Mouse (Mus musculus) ZHBTc4 (cell line): ENCODE measurements around the gene Aldh3a2.

ENCODE experiments used
- DNase-seq: peaks from one replicate; pipeline ENCODE4 v3.0.0-alpha.2; 2011; ENCODE audit warnings: low read depth, low spot score

Gene Aldh3a2

DNA sequence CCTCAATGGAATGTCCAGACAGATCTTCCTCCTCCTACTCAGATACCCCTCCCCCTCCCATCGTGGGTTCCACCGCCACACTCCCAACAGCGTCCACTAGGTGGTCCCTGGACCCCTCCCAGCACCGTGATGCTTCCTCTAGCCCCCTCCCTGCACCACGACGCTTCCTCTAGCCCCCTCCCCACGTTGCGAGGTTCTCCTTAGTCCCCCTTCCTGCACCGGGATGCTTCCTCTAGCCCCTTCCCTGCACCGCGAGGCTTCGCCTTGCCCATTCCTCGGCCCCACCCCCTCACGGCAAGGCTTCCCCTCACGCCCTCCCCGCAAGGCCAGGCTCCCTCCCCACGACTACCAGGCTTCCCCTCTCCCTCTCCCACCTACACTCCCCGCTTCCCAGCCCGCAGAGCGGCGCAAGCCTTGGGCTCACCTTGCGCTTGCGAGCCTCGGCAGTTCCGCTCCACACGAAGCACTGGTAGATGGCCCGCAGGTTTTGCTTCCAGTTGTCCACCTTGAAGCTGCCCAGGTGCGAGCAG lies 92.9 kb downstream of the Aldh3a2 start:
- DNase-seq, result peak; percentile 86

DNA sequence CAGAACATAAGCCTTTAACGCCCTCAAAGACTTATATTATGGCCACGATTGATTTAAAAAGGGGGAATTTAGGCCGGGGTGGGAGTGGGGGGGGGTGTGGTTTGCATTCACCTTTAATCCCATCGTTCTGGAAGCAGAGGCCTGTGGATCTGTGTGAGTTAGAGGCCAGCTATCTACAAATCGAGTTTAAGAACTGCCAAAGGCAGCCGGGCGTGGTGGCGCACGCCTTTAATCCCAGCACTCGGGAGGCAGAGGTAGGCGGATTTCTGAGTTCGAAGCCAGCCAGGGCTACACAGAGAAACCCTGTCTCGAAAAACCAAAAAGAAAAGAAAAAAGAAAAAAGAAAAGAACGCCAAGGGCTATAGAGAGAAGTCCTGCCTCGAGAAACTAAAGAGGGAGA lies 93.8 kb downstream of the Aldh3a2 start:
- DNase-seq, result peak; percentile 16
